Mouse (Mus musculus) stomach, embryonic 16.5 days (tissue): ENCODE results near the gene Chrdl1. TPM values are rescaled to one million over a fixed set of nuclear protein-coding genes. Genes with fewer than 3 reads are reported as not detected.

Experiments used
- ATAC-seq: fragments of 200-750 bp; cut with Nextera tagmentation; 2 replicates; pipeline ENCODE4 v1.8.0; 2017; ENCODE audit warnings: moderate number of reproducible peaks, moderate TSS enrichment; ENCODE audit not compliant: insufficient read depth, low FRiP score
- H3K27ac ChIP-seq: fragments of 300-500 bp; sonication (generic); 2 replicates; pipeline ENCODE4 v1.5.1; 2014; ENCODE audit warnings: low read length
- H3K27me3 ChIP-seq: fragments of 300-500 bp; sonication (generic); 2 replicates; pipeline ENCODE4 v1.6.1; 2014; ENCODE audit warnings: low read length, control low read depth, mixed read lengths; ENCODE audit not compliant: control insufficient read depth, insufficient read depth
- H3K36me3 ChIP-seq: fragments of 300-500 bp; sonication (generic); 2 replicates; pipeline ENCODE4 v1.6.1; 2014; ENCODE audit warnings: low read length; ENCODE audit not compliant: control insufficient read depth, insufficient read depth
- H3K4me1 ChIP-seq: fragments of 300-500 bp; sonication (generic); 2 replicates; pipeline ENCODE4 v1.6.1; 2014; ENCODE audit warnings: low read length, control low read depth, mixed read lengths; ENCODE audit not compliant: control insufficient read depth, insufficient read depth
- H3K4me2 ChIP-seq: fragments of 300-500 bp; sonication (generic); 2 replicates; pipeline ENCODE4 v1.6.1; 2014; ENCODE audit warnings: low read depth, low read length, mixed read lengths
- H3K4me3 ChIP-seq: fragments of 300-500 bp; sonication (generic); replicated peaks from 2 replicates; pipeline ENCODE4 v1.5.1; 2014; ENCODE audit warnings: mild to moderate bottlenecking, low read length
- H3K9ac ChIP-seq: fragments of 300-500 bp; sonication (generic); 2 replicates; pipeline ENCODE4 v1.6.1; 2014; ENCODE audit warnings: low read length
- H3K9me3 ChIP-seq: fragments of 300-500 bp; sonication (generic); replicated peaks from 2 replicates; pipeline ENCODE4 v1.6.1; 2016; ENCODE audit warnings: low read length, control low read depth; ENCODE audit not compliant: control insufficient read depth
- WGBS: fragments of 180-500 bp; shearing (Covaris S2); extraction: QIAGEN DNeasy Blood & Tissue Kit; methylation state at CpG from one replicate; pipeline ENCODE4 v1.1.7; 2014; 5-methylcytosine and 5-hydroxymethylcytosine counted together
- polyA plus RNA-seq: library from polyadenylated mRNA; unstranded; fragments of >200 nt; fragmentation: Nextera tagmentation; extraction: Ambion mirVana; gene quantifications from 2 replicates; pipeline ENCODE4 v1.2.1, GENCODE M21; 2015

The Chrdl1 gene
- polyA plus RNA-seq, 1 experiment from 2014 or later, result 15.9 TPM

DNA sequence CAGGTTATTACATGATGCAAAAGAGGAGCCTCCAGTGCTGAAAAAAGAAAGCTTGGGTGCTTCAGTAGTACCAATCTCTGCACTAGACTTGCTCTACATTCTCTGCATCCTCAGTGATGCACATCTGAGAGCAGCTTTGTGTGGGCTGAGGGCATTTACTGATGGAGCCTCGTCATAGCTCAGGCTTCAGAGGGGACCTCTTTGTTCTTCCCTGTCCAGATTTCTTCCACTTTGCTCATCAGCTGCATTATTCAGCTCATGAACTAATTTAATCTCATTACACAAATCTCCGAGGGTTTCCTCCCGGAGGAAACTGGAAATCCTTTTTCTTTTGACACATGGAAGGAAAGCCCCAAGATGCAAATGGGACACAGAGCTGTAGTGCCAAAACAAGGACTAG is 56.5 kb downstream of the Chrdl1 start:
- Histone ChIP-seq H3K27ac (no peak overlapping the region), H3K4me3 (no peak overlapping the region), H3K27me3 (no peaks in the 10 kb centered on the region; the same call in 1 of the 2 replicates), H3K9ac (no peak overlapping the region), H3K4me1 (no peaks in the 10 kb centered on the region), H3K9me3 (no peaks in the 10 kb centered on the region), H3K4me2 (no peak overlapping the region), H3K36me3 (no peaks in the 10 kb centered on the region)
- ATAC-seq, result no peak
- WGBS, result 65% methylated on average over 3 of the region's 3 CpGs

DNA sequence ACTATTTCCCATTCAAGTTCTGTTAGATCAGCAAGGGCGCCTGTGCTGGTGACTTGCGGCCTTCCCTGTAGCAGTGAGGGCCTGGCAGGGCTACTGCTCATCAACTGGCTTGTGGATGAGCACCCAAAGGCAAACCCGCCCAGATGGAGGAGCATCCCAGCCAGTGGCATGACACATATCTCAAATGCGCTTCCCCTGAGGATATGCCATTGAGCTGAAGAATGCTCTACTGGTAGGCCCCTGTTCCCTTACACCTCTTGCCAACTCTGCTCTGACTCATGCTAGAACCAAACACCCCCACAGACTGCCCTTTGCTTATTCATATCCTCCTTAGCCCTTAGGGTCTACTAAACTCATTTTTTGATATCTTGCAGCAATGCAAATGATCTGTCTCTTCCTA is 57.4 kb downstream of the Chrdl1 start:
- H3K27ac ChIP-seq, result no peak overlapping the region
- no peaks in the 10 kb centered on the region for H3K4me1 ChIP-seq
- H3K36me3 ChIP-seq, result no peaks in the 10 kb centered on the region
- H3K27me3 ChIP-seq, result no peaks in the 10 kb centered on the region; the same call in 1 of the 2 replicates
- 89% methylated on average over 4 of the region's 4 CpGs for WGBS
- no peak overlapping the region for H3K4me3 ChIP-seq
- H3K9me3 ChIP-seq, result no peaks in the 10 kb centered on the region
- H3K4me2 ChIP-seq, result no peak overlapping the region
- no peak overlapping the region for H3K9ac ChIP-seq
- ATAC-seq, result no peak

DNA sequence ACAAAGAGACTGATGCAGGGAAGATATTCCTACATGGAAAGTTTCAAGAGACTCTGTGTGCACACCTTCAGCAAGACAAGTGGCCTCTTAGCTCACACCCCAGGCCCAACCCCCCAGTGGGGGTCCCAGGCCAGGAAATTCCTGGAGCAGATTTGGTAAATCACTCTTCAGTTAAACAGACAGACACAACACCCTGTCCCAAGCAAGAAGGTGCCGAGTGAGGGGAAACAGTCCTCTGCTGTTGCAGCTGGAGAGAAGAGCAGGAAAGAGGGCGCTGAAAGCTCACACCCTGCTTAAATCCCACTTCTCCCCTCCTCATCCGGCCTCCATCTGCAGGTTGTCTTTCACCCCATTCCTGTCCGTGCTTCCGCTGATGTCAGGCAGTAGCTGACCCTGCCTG is 58.2 kb downstream of the Chrdl1 start:
- Histone ChIP-seq H3K27me3 (no peaks in the 10 kb centered on the region; the same call in 1 of the 2 replicates), H3K36me3 (no peaks in the 10 kb centered on the region), H3K9ac (no peak overlapping the region), H3K4me2 (no peak overlapping the region), H3K4me1 (no peaks in the 10 kb centered on the region), H3K4me3 (no peak overlapping the region), H3K27ac (no peak overlapping the region), H3K9me3 (no peaks in the 10 kb centered on the region)
- ATAC-seq, result no peak
- WGBS, result 42% methylated on average over 5 of the region's 5 CpGs

DNA sequence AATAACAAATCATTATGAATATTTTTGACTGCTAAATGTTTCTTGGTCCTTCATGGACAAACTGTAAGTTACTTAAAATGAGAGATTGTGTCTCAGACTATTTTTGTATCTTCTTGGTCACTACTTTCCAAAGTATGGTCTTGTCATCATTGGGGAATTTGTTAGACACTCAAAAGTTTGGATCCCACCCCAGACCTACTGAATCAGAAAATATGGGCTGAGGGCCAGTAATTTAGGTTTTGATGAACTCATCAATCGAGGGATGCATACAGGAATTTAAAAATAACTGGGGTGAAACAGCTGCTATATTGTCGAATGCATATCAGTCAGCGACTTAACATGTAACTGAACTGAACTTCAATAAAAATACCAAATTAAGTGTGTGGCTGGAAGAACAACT is 80.9 kb downstream of the Chrdl1 start:
- 69% methylated on average over 3 of the region's 3 CpGs for WGBS
- Histone ChIP-seq H3K4me2 (no peak overlapping the region), H3K9me3 (no peaks in the 10 kb centered on the region), H3K9ac (no peak overlapping the region), H3K27me3 (no peaks in the 10 kb centered on the region; the same call in 1 of the 2 replicates), H3K4me3 (no peak overlapping the region), H3K4me1 (no peaks in the 10 kb centered on the region), H3K27ac (no peak overlapping the region), H3K36me3 (no peaks in the 10 kb centered on the region)
- no peak for ATAC-seq

DNA sequence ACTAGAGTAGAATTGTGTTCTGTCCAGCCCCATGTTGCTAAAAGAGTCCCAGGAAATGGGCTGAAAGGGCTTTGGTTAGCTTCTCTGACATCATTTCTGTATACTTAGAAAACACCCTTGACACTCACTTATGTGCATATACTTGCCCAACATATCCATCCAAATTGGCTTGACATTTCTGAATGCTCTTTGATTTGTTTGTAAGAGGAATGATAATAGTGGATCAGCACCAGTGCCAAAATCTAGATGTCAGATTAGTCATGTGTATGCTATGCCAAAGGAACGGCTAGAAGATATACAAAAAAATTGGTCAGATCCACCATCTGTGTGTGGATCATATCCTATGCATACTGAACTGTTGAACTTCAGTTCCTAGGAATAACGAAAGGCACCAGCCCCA is 99.3 kb downstream of the Chrdl1 start:
- Histone ChIP-seq H3K4me2 (no peak overlapping the region), H3K4me3 (no peak overlapping the region), H3K9me3 (no peaks in the 10 kb centered on the region), H3K36me3 (no peaks in the 10 kb centered on the region), H3K27ac (no peak overlapping the region), H3K27me3 (no peaks in the 10 kb centered on the region; the same call in 1 of the 2 replicates), H3K9ac (no peak overlapping the region), H3K4me1 (no peaks in the 10 kb centered on the region)
- WGBS, result 60% methylated on average over 2 of the region's 2 CpGs
- no peak for ATAC-seq

DNA sequence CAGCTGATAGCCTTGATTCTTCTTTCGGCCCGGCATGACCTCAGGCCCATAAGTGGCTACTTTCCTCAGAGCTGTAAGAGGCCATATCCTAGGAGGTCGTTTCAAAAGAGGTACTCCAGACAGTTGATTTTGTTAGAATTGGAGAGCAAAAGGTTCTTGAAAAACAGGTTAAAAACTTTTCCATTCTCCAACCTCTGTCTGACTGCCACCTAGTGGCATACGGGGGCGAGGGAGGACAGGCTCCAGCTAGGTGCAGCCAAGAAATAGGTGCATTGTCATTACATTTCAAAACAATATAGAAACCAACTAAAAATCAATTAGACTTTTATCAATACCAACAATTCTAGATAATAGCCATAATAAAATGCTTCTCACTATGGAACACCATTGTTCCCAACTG is 118.9 kb downstream of the Chrdl1 start:
- no peaks in the 10 kb centered on the region for H3K27me3 ChIP-seq
- no peak overlapping the region for H3K27ac ChIP-seq
- no peaks in the 10 kb centered on the region for H3K36me3 ChIP-seq
- no peaks in the 10 kb centered on the region for H3K4me1 ChIP-seq
- 46% methylated on average over 5 of the region's 5 CpGs for WGBS
- H3K9ac ChIP-seq, result no peak overlapping the region
- ATAC-seq, result no peak
- no peak overlapping the region for H3K4me3 ChIP-seq
- H3K4me2 ChIP-seq, result no peak overlapping the region
- no peaks in the 10 kb centered on the region for H3K9me3 ChIP-seq

DNA sequence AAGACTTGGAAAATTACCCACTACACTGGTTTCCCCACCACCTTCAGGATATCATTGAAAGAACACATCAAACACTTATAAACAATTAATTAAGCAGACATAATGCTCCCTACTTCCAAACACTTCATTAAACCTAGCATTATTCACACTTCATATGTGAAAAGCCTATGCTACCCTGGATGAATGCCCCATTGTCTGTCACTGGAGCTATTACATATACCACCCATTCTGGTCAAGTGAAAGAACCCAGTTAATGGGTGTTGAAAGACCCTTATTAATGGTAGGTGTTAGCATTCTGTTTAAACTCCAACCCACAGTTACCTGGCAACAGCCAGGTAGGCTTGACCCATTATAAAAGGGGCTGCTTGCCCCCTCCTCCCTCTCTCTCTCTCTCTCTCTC is 143.4 kb downstream of the Chrdl1 start:
- Histone ChIP-seq H3K4me3 (no peak overlapping the region), H3K9me3 (no peaks in the 10 kb centered on the region), H3K36me3 (no peaks in the 10 kb centered on the region), H3K9ac (no peak overlapping the region), H3K4me2 (no peak overlapping the region), H3K27me3 (no peaks in the 10 kb centered on the region), H3K4me1 (no peaks in the 10 kb centered on the region), H3K27ac (no peak overlapping the region)
- no peak for ATAC-seq

Other genes starting within 250 kb of the Chrdl1 start
- 5.2 and 6.3 TPM in 2 replicates for gene Pak3, start 124.3 kb upstream of the Chrdl1 start, polyA plus RNA-seq